Mouse (Mus musculus) small intestine, adult 2 months (tissue): ENCODE measurements at regions not wholly inside any gene's neighbourhood (a gene's known extent, or its start where the extent isn't known, plus 50 kb on each side); places are given as distances from the start of the nearest gene placed in this dataset.

Experiments
- CTCF ChIP-seq: fragments of 200-500 bp; IDR thresholded peaks from 2 replicates; pipeline ENCODE4 v1.5.1; 2012; ENCODE audit warnings: low read depth, mild to moderate bottlenecking, control low read depth, inconsistent platforms, low read length, moderate library complexity, mixed read lengths; ENCODE audit not compliant: insufficient replicate concordance, insufficient read length; ENCODE audit errors: extremely low read depth
- POLR2A ChIP-seq: fragments of 200-500 bp; IDR thresholded peaks from 2 replicates; pipeline ENCODE4 v1.6.1; 2012; ENCODE audit warnings: low read depth, mild to moderate bottlenecking, control low read depth, inconsistent platforms, low read length, moderate library complexity

GRCm38 (mm10) chr16:50498909-50499308 is 66.7 kb upstream of the Bbx start:
- TF ChIP-seq CTCF (no peak), POLR2A (no peak)
